Mouse (Mus musculus) spleen, postnatal 4 days (tissue): ENCODE data around the gene Adamts9.

Experiments
- DNase-seq, 2 experiments: peaks; one replicate each; pipeline ENCODE4 v3.0.0; 2022; ENCODE audit warnings: low spot score in 2 of 2

Gene Adamts9

DNA sequence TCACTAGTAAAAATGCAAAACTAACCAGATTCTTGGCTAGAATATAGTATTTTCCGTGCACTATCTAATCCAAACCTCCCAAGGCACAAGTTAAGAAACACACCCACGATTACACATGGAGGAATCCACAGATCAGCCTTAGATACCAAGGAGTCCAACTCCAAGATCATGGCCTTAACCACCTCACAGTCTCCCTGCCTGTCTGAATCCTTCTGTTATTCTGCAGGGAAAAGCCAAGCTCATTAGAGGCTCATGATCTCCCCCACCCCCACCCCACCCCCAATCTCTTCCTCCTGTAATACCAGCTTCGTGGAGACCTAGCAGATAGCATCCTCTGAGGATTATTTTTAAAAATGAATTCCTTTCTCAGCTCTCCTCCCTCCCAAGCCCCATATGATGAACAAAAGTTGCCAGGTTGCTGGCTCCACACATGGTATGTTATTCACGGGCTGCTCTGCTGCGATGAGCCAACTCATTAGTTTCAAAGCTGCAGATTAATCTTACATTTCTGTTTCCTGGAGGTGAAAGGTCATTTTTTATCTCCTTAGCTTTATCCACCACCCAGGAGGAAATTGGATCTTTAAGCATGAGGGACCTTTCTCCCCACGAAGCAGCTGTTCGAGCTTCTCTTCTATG is 215.8 kb downstream of the Adamts9 start:
- DNase-seq = no peak

DNA sequence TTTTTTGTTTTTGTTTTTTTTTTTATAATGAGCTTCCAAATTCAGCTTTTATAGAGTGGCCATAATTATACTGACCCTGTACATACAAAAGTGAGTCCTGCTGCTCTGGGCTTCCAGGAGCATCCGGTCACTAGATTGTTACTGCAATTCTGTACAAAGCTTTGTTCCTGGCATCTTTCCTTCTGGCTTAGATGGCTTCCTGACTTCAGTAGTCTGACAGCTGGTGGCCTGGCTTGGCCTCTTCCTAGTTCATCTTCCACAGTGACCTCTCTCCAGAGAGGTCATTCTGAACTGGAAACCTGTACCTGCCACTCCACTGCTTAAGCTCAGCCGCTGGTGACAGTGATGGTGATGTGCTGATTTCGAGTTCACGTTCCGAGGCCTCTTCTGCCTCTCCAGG is 217.2 kb downstream of the Adamts9 start:
- no peak for DNase-seq

DNA sequence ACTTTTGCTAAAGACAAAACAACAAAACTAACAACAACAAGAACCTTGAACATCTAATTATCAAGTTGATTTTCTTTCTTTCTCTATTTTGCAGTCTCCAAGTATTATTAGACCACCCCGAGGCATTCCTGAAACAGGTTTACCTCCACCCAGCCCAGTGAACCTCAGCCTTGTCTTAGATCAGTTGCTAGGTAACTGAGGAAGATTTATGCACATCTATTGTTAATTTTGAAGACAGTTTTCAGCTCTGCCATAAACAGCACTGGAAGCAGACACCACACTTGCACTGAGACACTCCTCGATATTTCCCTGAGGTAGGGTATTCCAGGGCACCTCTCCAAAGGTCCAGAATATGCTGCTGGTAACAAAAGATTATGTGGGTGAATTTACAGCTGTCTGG is 218.9 kb downstream of the Adamts9 start:
- no peak for DNase-seq
